12 mouse cellular contexts compared by ENCODE assay signal in genomic region chr7:18963294-18963843, GRCm38 (mm10). TPM values are rescaled to one million over a fixed set of nuclear protein-coding genes. Genes with fewer than 3 reads are reported as not detected.
A peak's percentile ranks its signal among the peaks of the same experiment; 100 is the strongest.
DNase-seq lines count a peak whose midpoint lies in the region; ATAC-seq lines count a peak whose summit lies in the region.
"Had no signal": no experiment of that assay in that cellular context is flagged by ENCODE, and none has a peak within 500 bp of the region (broad histone marks: within the 10 kb centered on the region; RNA-seq: fewer than 3 reads in every experiment).

No protein-coding gene starts in this region.

- no peak overlapping the region for H3K9ac ChIP-seq in heart, embryonic 12.5 days
- peak overlapping the region; percentile 38; the same call in 1 of the 2 replicates for H3K9ac ChIP-seq in forebrain, embryonic 14.5 days (ENCODE audit: low read length)
- no peak overlapping the region for H3K9ac ChIP-seq in midbrain, embryonic 11.5 days (ENCODE audit: low read length)

- H3K4me2 ChIP-seq in heart, embryonic 12.5 days = peak overlapping the region; percentile 56; the same call in 1 of the 2 replicates
- H3K4me2 ChIP-seq in forebrain, embryonic 14.5 days (ENCODE audit: low read length) = peak overlapping the region; percentile 53; the same call in 1 of the 2 replicates
- peak overlapping the region; percentile 63 for H3K4me2 ChIP-seq in midbrain, embryonic 11.5 days

- DNase-seq in heart, adult 18-20 months = no peak
- peak; percentile 58 for DNase-seq in R1 (ENCODE audit: low read depth, low spot score)
- DNase-seq in forebrain, embryonic 14.5 days (ENCODE audit: low spot score) = no peak
- DNase-seq in midbrain, embryonic 11.5 days (ENCODE audit: low spot score, missing footprints) = peak; percentile 87
- DNase-seq in gastrocnemius, postnatal 25 days = no peak
- no peak for DNase-seq in left cerebral cortex, postnatal 36 days (ENCODE audit: low spot score in 2 of 2)
- DNase-seq: kidney, adult 11 months had no signal

- peaks cover 18% of the 10 kb centered on the region for H3K4me1 ChIP-seq in heart, embryonic 12.5 days (replicated peaks)
- peaks cover 20% of the 10 kb centered on the region for H3K4me1 ChIP-seq in forebrain, embryonic 14.5 days (ENCODE audit: control insufficient read depth, insufficient read depth, low read length)
- H3K4me1 ChIP-seq in midbrain, embryonic 11.5 days (ENCODE audit: control insufficient read depth, insufficient read depth, low read length) = peaks cover 38% of the 10 kb centered on the region

- H3K27ac ChIP-seq in heart, embryonic 12.5 days (ENCODE audit: poor library complexity, severe bottlenecking) = no peak overlapping the region
- H3K27ac ChIP-seq in forebrain, embryonic 14.5 days (ENCODE audit: low read depth, low read length) = no peak overlapping the region
- H3K27ac ChIP-seq in midbrain, embryonic 11.5 days (ENCODE audit: low read depth, low read length) = no peak overlapping the region

- under 1% methylated on average over 19 of the region's 19 CpGs for WGBS in heart, embryonic 12.5 days
- 3% methylated on average over 19 of the region's 19 CpGs for WGBS in forebrain, embryonic 14.5 days
- WGBS in midbrain, embryonic 11.5 days = 1% methylated on average over 19 of the region's 19 CpGs

- peak overlapping the region; percentile 12; the same call in 1 of the 2 replicates for H3K4me3 ChIP-seq in heart, embryonic 12.5 days
- H3K4me3 ChIP-seq in forebrain, embryonic 14.5 days (ENCODE audit: low read depth, low read length) = no peak overlapping the region
- H3K4me3 ChIP-seq in midbrain, embryonic 11.5 days (ENCODE audit: low read depth, low read length) = peak overlapping the region; percentile 29; the same call in 1 of the 2 replicates

- intact Hi-C loops in left cerebral cortex, postnatal 36 days (cut with DNase I) = loop anchor here (5.0 kb wide), 1 partner anchor 36 kb away; the partner anchor contains the start of gene Nova2

- no peaks in the 10 kb centered on the region for H3K36me3 ChIP-seq in heart, embryonic 12.5 days
- H3K36me3 ChIP-seq in forebrain, embryonic 14.5 days (ENCODE audit: control insufficient read depth, insufficient read depth, low read length) = 0 out of 2 replicates have a peak, but pooled peaks cover 9% of the 10 kb centered on the region
- H3K36me3 ChIP-seq in midbrain, embryonic 11.5 days (ENCODE audit: control insufficient read depth, insufficient read depth, low read length) = no peaks in the 10 kb centered on the region

- peaks cover 73% of the 10 kb centered on the region for H3K27me3 ChIP-seq in heart, embryonic 12.5 days (replicated peaks)
- no peaks in the 10 kb centered on the region for H3K27me3 ChIP-seq in forebrain, embryonic 14.5 days (replicated peaks; ENCODE audit: control insufficient read depth, insufficient read depth, low read length)
- peaks cover 5% of the 10 kb centered on the region for H3K27me3 ChIP-seq in midbrain, embryonic 11.5 days (ENCODE audit: control insufficient read depth, insufficient read depth, low read length)

- no peak for ATAC-seq in heart, embryonic 12.5 days (ENCODE audit: insufficient number of reproducible peaks, low FRiP score)
- no peak for ATAC-seq in forebrain, embryonic 14.5 days
- ATAC-seq in midbrain, embryonic 11.5 days (ENCODE audit: low FRiP score) = peak; percentile 1; the same call in 1 of the 2 replicates
- no peak for ATAC-seq in erythroid progenitor cell, adult 5-6 weeks (replicated peaks; ENCODE audit: low FRiP score, poor library complexity, severe bottlenecking)

- H3K9me3 ChIP-seq in heart, embryonic 12.5 days (replicated peaks) = 0 out of 2 replicates have a peak, but pooled peaks cover 2% of the 10 kb centered on the region
- no peaks in the 10 kb centered on the region for H3K9me3 ChIP-seq in forebrain, embryonic 14.5 days (replicated peaks; ENCODE audit: control insufficient read depth, low read length)
- H3K9me3 ChIP-seq in midbrain, embryonic 11.5 days (ENCODE audit: control insufficient read depth, low read length) = no peaks in the 10 kb centered on the region

RNA-seq across cellular contexts. Expression of gene Nanos2, which starts 23.8 kb away (rescaled TPM):
- polyA plus RNA-seq in heart, embryonic 12.5 days (2016; fragmentation: Nextera tagmentation; extraction: Ambion mirVana) = not detected in 2 replicates
- not detected for total RNA-seq in heart, adult 18-20 months (2021)
- polyA plus RNA-seq in forebrain, embryonic 14.5 days (2014; fragmentation: Nextera tagmentation; extraction: Ambion mirVana) = 0.18 and 0.49 TPM in 2 replicates
- 0.10 TPM in 2 replicates for polyA plus RNA-seq in midbrain, embryonic 11.5 days (2014; fragmentation: Nextera tagmentation; extraction: Ambion mirVana)
- not detected in 2 replicates for total RNA-seq in erythroid progenitor cell, adult 5-6 weeks (2015; ENCODE audit: low replicate concordance)
- not detected in 2 replicates for total RNA-seq in erythroid progenitor cell, adult 5-6 weeks (2017; ENCODE audit: low replicate concordance)
- total RNA-seq in gastrocnemius, postnatal 25 days (2021) = not detected
- 1 to 10 TPM in 1 of 2 experiments, under 1 TPM in 1; 0.47 to 1.3 TPM for total RNA-seq in left cerebral cortex, postnatal 36 days (2021)
- total RNA-seq: gastrocnemius, postnatal 4 days had no signal
- polyA plus RNA-seq: liver, embryonic 11.5 days; spleen, adult 2 months had no signal

RNA-seq across cellular contexts. Expression of gene Mypop, which starts 27.7 kb away (rescaled TPM):
- polyA plus RNA-seq in heart, embryonic 12.5 days (2016; fragmentation: Nextera tagmentation; extraction: Ambion mirVana) = 2.7 and 3.0 TPM in 2 replicates
- 1 to 10 TPM; 3.6 to 4.0 TPM for total RNA-seq in heart, adult 18-20 months (2021)
- polyA plus RNA-seq in forebrain, embryonic 14.5 days (2014; fragmentation: Nextera tagmentation; extraction: Ambion mirVana) = 3.6 and 3.9 TPM in 2 replicates
- 3.7 and 4.0 TPM in 2 replicates for polyA plus RNA-seq in midbrain, embryonic 11.5 days (2014; fragmentation: Nextera tagmentation; extraction: Ambion mirVana)
- total RNA-seq in erythroid progenitor cell, adult 5-6 weeks (2015; ENCODE audit: low replicate concordance) = not detected in 2 replicates
- total RNA-seq in erythroid progenitor cell, adult 5-6 weeks (2017; ENCODE audit: low replicate concordance) = not detected in 2 replicates
- 1 to 10 TPM; 4.3 to 4.9 TPM for total RNA-seq in gastrocnemius, postnatal 25 days (2021)
- 10 to 100 TPM; 53.5 to 55.3 TPM for total RNA-seq in left cerebral cortex, postnatal 36 days (2021)

RNA-seq across cellular contexts. Expression of gene Nova2, which starts 37.7 kb away (rescaled TPM):
- polyA plus RNA-seq in heart, embryonic 12.5 days (2016; fragmentation: Nextera tagmentation; extraction: Ambion mirVana) = 0.60 and 0.64 TPM in 2 replicates
- 1 to 10 TPM; 4.4 to 4.9 TPM for total RNA-seq in heart, adult 18-20 months (2021)
- 13.1 and 15.7 TPM in 2 replicates for polyA plus RNA-seq in forebrain, embryonic 14.5 days (2014; fragmentation: Nextera tagmentation; extraction: Ambion mirVana)
- polyA plus RNA-seq in midbrain, embryonic 11.5 days (2014; fragmentation: Nextera tagmentation; extraction: Ambion mirVana) = 9.1 and 9.8 TPM in 2 replicates
- not detected in 2 replicates for total RNA-seq in erythroid progenitor cell, adult 5-6 weeks (2015; ENCODE audit: low replicate concordance)
- not detected in 2 replicates for total RNA-seq in erythroid progenitor cell, adult 5-6 weeks (2017; ENCODE audit: low replicate concordance)
- total RNA-seq in gastrocnemius, postnatal 25 days (2021) = 1 to 10 TPM; 1.7 to 2.1 TPM
- total RNA-seq in left cerebral cortex, postnatal 36 days (2021) = 10 to 100 TPM; 75.3 to 88.8 TPM

RNA-seq across cellular contexts. Expression of gene Irf2bp1, which starts 40.5 kb away (rescaled TPM):
- polyA plus RNA-seq in heart, embryonic 12.5 days (2016; fragmentation: Nextera tagmentation; extraction: Ambion mirVana) = 21.3 and 22.8 TPM in 2 replicates
- 10 to 100 TPM; 22.4 to 23.1 TPM for total RNA-seq in heart, adult 18-20 months (2021)
- polyA plus RNA-seq in forebrain, embryonic 14.5 days (2014; fragmentation: Nextera tagmentation; extraction: Ambion mirVana) = 25.9 and 33.3 TPM in 2 replicates
- 24.1 and 26.5 TPM in 2 replicates for polyA plus RNA-seq in midbrain, embryonic 11.5 days (2014; fragmentation: Nextera tagmentation; extraction: Ambion mirVana)
- total RNA-seq in erythroid progenitor cell, adult 5-6 weeks (2015; ENCODE audit: low replicate concordance) = 4.6 and 6.1 TPM in 2 replicates
- total RNA-seq in erythroid progenitor cell, adult 5-6 weeks (2017; ENCODE audit: low replicate concordance) = 3.3 and 6.5 TPM in 2 replicates
- total RNA-seq in gastrocnemius, postnatal 25 days (2021) = 10 to 100 TPM; 13.7 to 14.3 TPM
- total RNA-seq in left cerebral cortex, postnatal 36 days (2021) = 10 to 100 TPM; 46.3 to 53.5 TPM

RNA-seq across cellular contexts. Expression of gene Ccdc61, which starts 53.2 kb away (rescaled TPM):
- polyA plus RNA-seq in heart, embryonic 12.5 days (2016; fragmentation: Nextera tagmentation; extraction: Ambion mirVana) = 23.3 and 24.0 TPM in 2 replicates
- 10 to 100 TPM in 1 of 2 experiments, 1 to 10 TPM in 1; 8.8 to 10.2 TPM for total RNA-seq in heart, adult 18-20 months (2021)
- 17.4 and 19.0 TPM in 2 replicates for polyA plus RNA-seq in forebrain, embryonic 14.5 days (2014; fragmentation: Nextera tagmentation; extraction: Ambion mirVana)
- polyA plus RNA-seq in midbrain, embryonic 11.5 days (2014; fragmentation: Nextera tagmentation; extraction: Ambion mirVana) = 23.0 and 28.3 TPM in 2 replicates
- 10.1 and 19.8 TPM in 2 replicates for total RNA-seq in erythroid progenitor cell, adult 5-6 weeks (2015; ENCODE audit: low replicate concordance)
- total RNA-seq in erythroid progenitor cell, adult 5-6 weeks (2017; ENCODE audit: low replicate concordance) = 1.7 and 4.6 TPM in 2 replicates
- 1 to 10 TPM; 5.2 to 6.5 TPM for total RNA-seq in gastrocnemius, postnatal 25 days (2021)
- 10 to 100 TPM; 10.6 to 11.0 TPM for total RNA-seq in left cerebral cortex, postnatal 36 days (2021)

Comparison
In these comparisons a context has a peak if more than half of its experiments do, and no peak if none do; other contexts are left out.
1. DNase-seq: peak in R1 (single experiment) and midbrain, embryonic 11.5 days (single experiment); none in heart, adult 18-20 months (0 of 2), forebrain, embryonic 14.5 days (single experiment), gastrocnemius, postnatal 25 days (single experiment) and left cerebral cortex, postnatal 36 days (0 of 2).
2. RNA of gene Mypop, which starts 27.7 kb away (total RNA-seq): 53.5 to 55.3 TPM in left cerebral cortex, postnatal 36 days; 4.3 to 4.9 TPM in gastrocnemius, postnatal 25 days, 3.6 to 4.0 TPM in heart, adult 18-20 months and not detected in erythroid progenitor cell, adult 5-6 weeks; every median in the first group is over 4 times any median in the second.
3. RNA of gene Nova2, which starts 37.7 kb away (total RNA-seq): 75.3 to 88.8 TPM in left cerebral cortex, postnatal 36 days; 4.4 to 4.9 TPM in heart, adult 18-20 months, 1.7 to 2.1 TPM in gastrocnemius, postnatal 25 days and not detected in erythroid progenitor cell, adult 5-6 weeks; every median in the first group is over 10 times any median in the second.
4. Peak in every context shown above with its lines, with median percentiles within 50 percentile points of each other: H3K4me2 ChIP-seq.